Mouse (Mus musculus) heart, embryonic 11.5 days (tissue): ENCODE results near the gene Commd8. TPM values are rescaled to one million over a fixed set of nuclear protein-coding genes. Genes with fewer than 3 reads are reported as not detected.
"Not testable (repeated sequence)": the region's sequence is repeated elsewhere in the genome, so short reads cannot be mapped to it uniquely, and the experiment has no call there.

Experiments used
- ATAC-seq: fragments of 200-750 bp; cut with Nextera tagmentation; replicated peaks from 2 replicates; pipeline ENCODE4 v1.8.0; 2017; ENCODE audit warnings: moderate library complexity; ENCODE audit not compliant: insufficient number of reproducible peaks, low FRiP score, low TSS enrichment
- H3K27ac ChIP-seq: fragments of 300-500 bp; sonication (generic); 2 replicates; pipeline ENCODE4 v1.5.1; 2014; ENCODE audit warnings: mild to moderate bottlenecking, low read depth, low read length
- H3K27me3 ChIP-seq: fragments of 300-500 bp; sonication (generic); 2 replicates; pipeline ENCODE4 v1.6.1; 2014; ENCODE audit warnings: mild to moderate bottlenecking, low read length, mixed read lengths; ENCODE audit not compliant: control insufficient read depth, insufficient read depth
- H3K36me3 ChIP-seq: fragments of 300-500 bp; sonication (generic); 2 replicates; pipeline ENCODE4 v1.6.1; 2014; ENCODE audit warnings: mild to moderate bottlenecking, low read length, moderate library complexity, mixed read lengths; ENCODE audit not compliant: control insufficient read depth, insufficient read depth
- H3K4me1 ChIP-seq: fragments of 300-500 bp; sonication (generic); 2 replicates; pipeline ENCODE4 v1.6.1; 2014; ENCODE audit warnings: low read length; ENCODE audit not compliant: control insufficient read depth, insufficient read depth
- H3K4me2 ChIP-seq: fragments of 300-500 bp; sonication (generic); 2 replicates; pipeline ENCODE4 v1.6.1; 2014; ENCODE audit warnings: mild to moderate bottlenecking, moderate library complexity
- H3K4me3 ChIP-seq: fragments of 300-500 bp; sonication (generic); 2 replicates; pipeline ENCODE4 v1.5.1; 2014; ENCODE audit warnings: low read depth, low read length
- H3K9ac ChIP-seq: fragments of 300-500 bp; sonication (generic); 2 replicates; pipeline ENCODE4 v1.6.1; 2014; ENCODE audit warnings: mild to moderate bottlenecking, low read depth, low read length, moderate library complexity
- H3K9me3 ChIP-seq: fragments of 300-500 bp; sonication (generic); replicated peaks from 2 replicates; pipeline ENCODE4 v1.6.1; 2016; ENCODE audit warnings: low read length; ENCODE audit not compliant: control insufficient read depth
- WGBS: fragments of 180-500 bp; shearing (Covaris S2); extraction: QIAGEN DNeasy Blood & Tissue Kit; methylation state at CpG from one replicate; pipeline ENCODE4 v1.1.7; 2014; ENCODE audit not compliant: insufficient replicate concordance; 5-methylcytosine and 5-hydroxymethylcytosine counted together
- polyA plus RNA-seq: library from polyadenylated mRNA; unstranded; fragments of >200 nt; fragmentation: Nextera tagmentation; extraction: Ambion mirVana; gene quantifications from 2 replicates; pipeline ENCODE4 v1.2.1, GENCODE M21; 2014

The Commd8 gene
- polyA plus RNA-seq, 1 experiment from 2014 or later: 131 TPM

- Histone ChIP-seq H3K27me3 (no peaks in the 10 kb centered on the region), H3K4me2 (no peak overlapping the region), H3K9me3 (no peaks in the 10 kb centered on the region), H3K9ac (no peak overlapping the region), H3K4me1 (peaks cover 27% of the 10 kb centered on the region), H3K27ac (peak overlapping the region; percentile 29; the same call in 1 of the 2 replicates), H3K36me3 (peaks cover 17% of the 10 kb centered on the region), H3K4me3 (no peak overlapping the region)
- 67% methylated on average over 5 of the region's 5 CpGs for WGBS
- ATAC-seq: no peak
These were observed 5.1 kb downstream of the Commd8 start for GRCm38 (mm10) chr5:72162855-72163254.

DNA sequence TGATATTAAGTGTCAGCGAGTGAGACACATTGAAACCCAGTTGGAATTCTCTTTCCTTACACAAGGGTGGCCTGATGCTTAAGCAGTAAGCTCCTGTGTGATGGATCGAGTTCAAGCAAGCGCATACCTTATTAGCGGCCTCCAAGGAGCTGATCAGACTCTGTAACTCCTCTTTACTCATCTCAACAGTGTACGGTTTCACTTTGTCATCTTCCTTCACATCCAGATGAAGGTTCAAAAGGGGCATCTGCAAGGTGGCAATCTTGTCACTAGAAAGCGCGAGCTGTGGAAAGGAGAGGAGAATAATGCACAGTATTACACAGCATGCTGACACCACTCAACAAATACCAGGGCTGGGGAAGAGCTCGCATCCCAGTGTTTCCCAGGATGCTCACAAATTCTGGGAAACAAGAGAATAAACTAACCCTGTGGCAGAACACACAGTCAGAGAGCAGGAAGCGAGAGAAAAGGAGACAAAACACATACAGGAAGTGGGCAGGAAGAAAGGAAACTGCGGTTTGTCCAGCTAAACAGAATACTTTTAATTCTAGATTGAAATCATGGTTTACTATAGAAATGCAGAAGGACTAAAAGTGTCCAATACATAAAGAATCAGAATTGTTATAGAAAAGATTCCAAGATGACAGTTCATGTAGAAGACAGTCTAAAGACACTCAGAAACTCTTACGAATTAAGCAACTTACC is 7.1 kb downstream of the Commd8 start:
- H3K9me3 ChIP-seq: no peaks in the 10 kb centered on the region
- 83% methylated on average over 11 of the region's 11 CpGs for WGBS
- no peak overlapping the region for H3K9ac ChIP-seq
- no peak for ATAC-seq
- H3K4me3 ChIP-seq: no peak overlapping the region
- peaks cover 17% of the 10 kb centered on the region for H3K36me3 ChIP-seq
- H3K4me2 ChIP-seq: no peak overlapping the region
- no peaks in the 10 kb centered on the region for H3K27me3 ChIP-seq
- 0 out of 2 replicates have a peak overlapping the region, but pooled peaks have one; percentile 1 for H3K27ac ChIP-seq
- H3K4me1 ChIP-seq: peaks cover 14% of the 10 kb centered on the region; the same call in 1 of the 2 replicates

GRCm38 (mm10) chr5:72159537-72159936 is 8.5 kb downstream of the Commd8 start:
- no peak; the same call in 1 of the 2 replicates for ATAC-seq
- Histone ChIP-seq H3K9ac (no peak overlapping the region), H3K27ac (peak overlapping the region; percentile 42; the same call in 1 of the 2 replicates), H3K4me2 (no peak overlapping the region), H3K4me1 (peaks cover 11% of the 10 kb centered on the region; the same call in 1 of the 2 replicates), H3K36me3 (peaks cover 21% of the 10 kb centered on the region), H3K27me3 (no peaks in the 10 kb centered on the region), H3K4me3 (no peak overlapping the region), H3K9me3 (no peaks in the 10 kb centered on the region)
- WGBS: 59% methylated on average over 6 of the region's 6 CpGs

DNA sequence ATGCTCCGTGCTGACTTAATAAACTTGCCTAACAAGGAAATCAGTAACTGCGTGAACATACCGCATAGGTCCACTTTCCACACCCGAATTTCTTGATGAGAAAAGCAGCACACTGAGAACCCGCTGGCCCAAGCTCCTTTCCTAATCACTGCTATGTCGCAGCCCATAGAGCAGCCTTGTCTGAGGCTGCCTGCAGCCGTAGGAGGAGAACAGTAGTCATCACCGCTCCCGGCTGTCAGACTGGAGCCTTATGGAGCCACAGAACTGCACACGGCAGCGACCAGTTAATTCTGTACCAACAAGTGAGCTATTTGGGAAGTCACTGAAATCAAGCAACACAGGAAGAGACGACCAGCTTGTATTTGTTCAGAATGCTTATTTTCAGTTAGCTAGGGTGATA is 9.3 kb downstream of the Commd8 start:
- no peak overlapping the region for H3K4me3 ChIP-seq
- H3K9ac ChIP-seq: no peak overlapping the region
- H3K4me1 ChIP-seq: peaks cover 15% of the 10 kb centered on the region; the same call in 1 of the 2 replicates

GRCm38 (mm10) chr5:72156598-72156997 is 11.4 kb downstream of the Commd8 start:
- Histone ChIP-seq H3K4me3 (no peak overlapping the region), H3K9me3 (no peaks in the 10 kb centered on the region), H3K36me3 (peaks cover 17% of the 10 kb centered on the region), H3K4me2 (no peak overlapping the region), H3K4me1 (peaks cover 10% of the 10 kb centered on the region; the same call in 1 of the 2 replicates), H3K27me3 (no peaks in the 10 kb centered on the region), H3K27ac (no peak overlapping the region), H3K9ac (no peak overlapping the region)
- ATAC-seq: no peak
- 93% methylated on average over 5 of the region's 5 CpGs for WGBS

More for the DNA sequence above, 9.3 kb downstream of the Commd8 start:
- H3K27ac ChIP-seq: no peak overlapping the region
- peaks cover 21% of the 10 kb centered on the region for H3K36me3 ChIP-seq
- no peaks in the 10 kb centered on the region for H3K27me3 ChIP-seq
- 79% methylated on average over 12 of the region's 12 CpGs for WGBS
- no peak overlapping the region for H3K4me2 ChIP-seq
- H3K9me3 ChIP-seq: no peaks in the 10 kb centered on the region
- ATAC-seq: no peak

GRCm38 (mm10) chr5:72155686-72156085 is 12.3 kb downstream of the Commd8 start:
- 81% methylated on average over 3 of the region's 3 CpGs for WGBS
- H3K4me2 ChIP-seq, ATAC-seq, H3K4me3 ChIP-seq, H3K4me1 ChIP-seq, H3K27ac ChIP-seq, H3K27me3 ChIP-seq, H3K9ac ChIP-seq, H3K9me3 ChIP-seq: not testable (repeated sequence)
- H3K36me3 ChIP-seq: peaks cover 13% of the 10 kb centered on the region

GRCm38 (mm10) chr5:72150870-72151269 is 17.1 kb downstream of the Commd8 start:
- Histone ChIP-seq H3K4me1 (peaks cover 5% of the 10 kb centered on the region; the same call in 1 of the 2 replicates), H3K27ac (no peak overlapping the region), H3K27me3 (no peaks in the 10 kb centered on the region), H3K36me3 (0 out of 2 replicates have a peak, but pooled peaks cover 3% of the 10 kb centered on the region), H3K9me3 (no peaks in the 10 kb centered on the region), H3K9ac (no peak overlapping the region), H3K4me3 (no peak overlapping the region), H3K4me2 (no peak overlapping the region)
- ATAC-seq: no peak
- WGBS: 91% methylated on average over 5 of the region's 5 CpGs

DNA sequence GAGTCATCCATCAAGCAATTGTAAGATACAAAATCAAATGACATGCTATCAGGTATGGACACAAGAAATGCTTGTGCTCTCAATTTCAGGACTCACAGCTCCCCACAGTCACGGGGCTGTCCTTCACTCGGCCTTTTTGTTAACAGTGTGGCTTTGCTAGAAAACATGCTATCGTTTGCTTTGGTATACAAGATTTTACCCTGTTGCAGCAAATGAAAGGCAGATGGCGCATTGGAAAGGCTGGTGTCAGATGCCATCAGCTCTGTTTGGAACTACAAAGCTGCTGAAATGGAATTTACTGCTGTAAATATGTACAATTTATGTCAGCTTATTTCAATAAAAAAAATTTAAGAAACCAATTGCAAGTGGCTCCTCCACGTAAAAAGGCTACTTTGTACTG is 19.3 kb downstream of the Commd8 start:
- WGBS: 78% methylated on average over 5 of the region's 5 CpGs
- no peak overlapping the region for H3K9ac ChIP-seq
- no peaks in the 10 kb centered on the region for H3K36me3 ChIP-seq
- H3K4me3 ChIP-seq: no peak overlapping the region
- no peaks in the 10 kb centered on the region for H3K27me3 ChIP-seq
- H3K4me2 ChIP-seq: no peak overlapping the region
- no peak for ATAC-seq
- H3K4me1 ChIP-seq: peaks cover under 1% of the 10 kb centered on the region; the same call in 1 of the 2 replicates
- H3K27ac ChIP-seq: no peak overlapping the region
- H3K9me3 ChIP-seq: no peaks in the 10 kb centered on the region

DNA sequence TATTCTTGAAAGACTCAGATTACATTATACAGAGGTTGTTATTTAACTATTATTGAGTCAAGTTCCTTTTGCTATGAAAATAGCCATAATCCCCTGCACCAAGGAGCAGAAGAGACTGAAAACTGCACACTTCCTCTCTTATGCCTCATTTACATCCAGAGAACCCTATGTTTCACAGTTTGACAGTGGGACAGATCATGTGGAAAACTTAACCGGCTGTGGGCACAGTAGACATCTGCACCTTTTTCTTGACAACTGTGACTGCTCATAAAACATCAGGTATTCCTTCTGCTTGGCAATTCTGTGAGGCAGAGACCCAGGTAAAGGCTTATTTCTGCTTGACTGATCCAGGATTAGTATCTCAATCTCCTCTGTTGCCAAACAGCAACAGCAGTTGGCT is 28.4 kb downstream of the Commd8 start:
- no peak overlapping the region for H3K9ac ChIP-seq
- H3K4me2 ChIP-seq: no peak overlapping the region
- H3K27me3 ChIP-seq: no peaks in the 10 kb centered on the region
- no peak overlapping the region for H3K27ac ChIP-seq
- H3K9me3 ChIP-seq: no peaks in the 10 kb centered on the region
- H3K36me3 ChIP-seq: no peaks in the 10 kb centered on the region
- no peaks in the 10 kb centered on the region for H3K4me1 ChIP-seq
- no peak overlapping the region for H3K4me3 ChIP-seq
- 76% methylated on average over 1 of the region's 1 CpGs for WGBS
- ATAC-seq: no peak
